1 mouse cellular context compared by ENCODE assay signal in genomic region chr10:118319024-118319423, GRCm38 (mm10).
TF ChIP-seq lines count a peak whose summit lies in the region.

No protein-coding gene starts in this region.

TF ChIP-seq in CH12.LX, 34 proteins besides CTCF, POLR2A, EP300 and RAD21 (continued from another document):
- no peak for TF ChIP-seq E2F4 (IDR thresholded peaks at IDR 0.05; ENCODE audit: insufficient replicate concordance, low read depth, low read length)
- TF ChIP-seq MYC (IDR thresholded peaks at IDR 0.05; ENCODE audit: low read depth, low read length) = no peak
